Mouse (Mus musculus) CD4-positive helper T cell, adult 2 months (primary cell): ENCODE data around the gene Osm.

Experiments used
- DNase-seq: peaks from one replicate; pipeline ENCODE4 v3.0.0-alpha.2; 2012; ENCODE audit warnings: low read depth, missing footprints, low spot score

Gene Osm

DNA sequence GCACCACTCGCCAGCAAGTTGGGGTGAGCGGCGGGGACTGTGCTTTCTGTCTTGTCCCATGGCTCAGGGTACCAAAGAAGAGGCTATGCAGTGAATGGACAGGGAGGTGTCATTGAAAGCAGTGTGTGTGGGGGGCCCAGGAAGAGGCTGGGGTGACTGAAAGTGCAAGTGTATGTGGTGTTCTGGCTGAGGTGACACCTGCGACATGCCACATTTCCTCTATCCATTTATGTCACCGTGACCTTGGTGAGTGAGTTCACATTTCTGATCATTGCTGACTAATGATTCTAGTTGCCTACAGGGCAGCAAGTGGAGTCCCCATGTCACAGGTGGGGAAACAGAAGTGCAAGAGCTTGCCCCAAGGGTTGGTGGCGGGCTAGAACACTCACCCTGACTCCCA, 32.3 kb downstream of the Osm start:
- peak; percentile 75 for DNase-seq

DNA sequence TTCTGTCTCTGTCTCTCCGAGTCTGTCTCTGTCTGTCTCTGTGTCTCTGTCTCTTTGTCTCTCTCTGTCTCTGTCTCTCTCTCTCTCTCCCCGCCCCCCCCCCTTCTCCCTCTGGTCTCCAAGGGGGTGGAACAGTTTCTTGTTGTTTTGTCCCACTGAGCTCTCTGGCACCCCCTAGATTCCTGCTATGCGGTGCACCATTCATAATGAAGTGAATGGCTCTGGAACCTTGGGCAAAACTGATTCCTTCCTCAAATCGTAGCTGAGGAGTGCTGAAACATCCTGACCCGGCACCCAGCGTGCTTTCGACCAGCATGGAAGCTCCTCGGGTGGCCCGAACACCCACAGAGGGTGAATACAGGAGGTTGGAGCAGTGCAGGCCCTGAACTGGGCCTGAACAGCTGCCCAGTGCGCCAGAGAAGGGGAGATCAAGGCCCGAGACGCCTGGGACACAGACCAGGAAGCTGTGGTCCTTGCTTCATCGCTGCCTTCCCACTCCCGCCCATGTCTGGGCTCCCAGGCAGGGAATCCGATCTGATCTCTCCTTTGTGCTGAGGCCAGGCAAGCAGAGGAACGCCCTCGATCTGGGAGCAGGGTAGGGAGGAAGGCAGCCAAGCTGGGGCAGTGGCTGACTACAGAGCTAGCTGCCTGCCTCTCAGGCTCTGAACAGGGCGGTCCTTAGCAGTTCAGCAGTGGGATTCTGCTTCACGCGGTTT, 34.7 kb downstream of the Osm start:
- DNase-seq = no peak

DNA sequence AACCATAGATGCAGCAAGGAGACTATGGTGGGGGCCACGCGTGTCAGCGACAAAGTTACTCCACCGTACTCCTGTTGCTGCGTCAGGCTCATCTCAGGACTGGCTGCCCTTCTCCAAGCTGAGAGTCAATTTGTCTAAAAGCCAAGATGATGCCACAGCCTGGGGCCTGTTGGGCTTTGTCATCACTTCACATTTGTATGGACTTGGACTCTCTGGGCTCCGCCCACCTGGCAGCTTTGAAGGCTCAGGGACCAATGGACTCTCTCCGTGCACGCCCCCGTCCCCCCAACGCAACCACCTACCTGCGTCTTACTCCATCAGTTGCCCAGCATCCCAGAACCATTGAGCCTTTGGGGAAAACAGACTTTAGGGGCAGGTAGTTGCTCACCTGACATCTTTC, 35.3 kb downstream of the Osm start:
- no peak for DNase-seq

DNA sequence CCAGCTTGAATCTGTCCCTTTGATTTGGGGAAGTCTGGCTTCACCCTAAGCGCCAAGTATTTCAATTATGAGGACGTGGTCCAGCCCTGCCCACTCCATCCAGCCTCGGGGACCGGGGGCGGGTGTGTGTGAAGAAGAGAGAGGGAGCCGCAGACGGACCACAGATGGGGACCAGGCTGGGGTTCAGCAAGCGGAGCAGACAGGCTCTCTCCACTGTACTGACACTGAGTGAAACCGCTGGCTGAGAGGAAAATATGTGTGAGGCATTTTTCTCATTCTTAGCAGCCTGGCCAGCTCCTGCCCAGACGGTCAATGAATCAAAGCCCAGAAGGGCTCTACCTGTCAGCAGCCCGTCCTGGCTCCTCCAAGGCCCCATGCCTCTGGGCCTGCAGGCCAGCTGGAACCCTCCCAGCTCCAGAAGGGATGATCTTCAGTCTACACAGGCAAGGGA, 40.2 kb downstream of the Osm start:
- no peak for DNase-seq

DNA sequence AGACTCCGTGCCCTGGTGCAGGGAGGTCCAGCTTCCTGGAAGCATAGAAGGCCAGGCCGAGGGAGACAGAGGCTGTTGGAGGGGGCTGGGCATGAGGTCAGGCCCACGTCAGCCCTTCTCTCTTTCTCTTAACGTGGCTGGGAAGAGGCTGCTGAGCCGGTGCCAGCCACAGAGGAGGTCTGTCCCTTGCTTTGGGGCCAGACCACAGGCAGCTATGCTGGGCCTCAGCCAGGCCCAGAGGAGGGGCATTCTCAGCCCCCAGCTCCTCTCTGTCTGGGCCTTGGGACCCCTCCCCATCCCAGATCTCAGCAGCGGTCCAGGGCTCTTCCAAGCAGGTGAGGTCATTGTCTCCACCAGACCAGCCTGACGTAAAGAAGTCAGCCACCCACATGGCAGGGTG, 43.7 kb downstream of the Osm start:
- no peak for DNase-seq

DNA sequence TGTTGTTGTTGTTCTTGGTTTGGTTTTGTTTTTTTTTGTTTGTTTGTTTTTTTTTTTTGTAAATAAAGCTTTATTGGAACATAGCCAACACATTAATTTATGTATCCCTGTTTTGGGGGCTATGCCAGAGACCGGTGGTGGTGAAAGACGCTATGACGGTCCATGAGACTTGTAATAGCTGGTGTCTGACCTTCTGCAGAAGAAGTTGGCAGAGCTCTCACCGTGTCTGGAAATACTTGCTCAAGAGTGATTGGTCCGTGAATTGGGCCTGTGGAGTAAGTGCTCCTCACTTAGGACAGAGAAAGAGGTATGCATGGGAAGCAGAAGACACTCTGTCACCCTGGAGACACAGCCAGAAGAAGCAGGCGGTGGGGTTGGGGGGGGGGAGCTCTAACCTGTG, 45.6 kb downstream of the Osm start:
- no peak for DNase-seq

DNA sequence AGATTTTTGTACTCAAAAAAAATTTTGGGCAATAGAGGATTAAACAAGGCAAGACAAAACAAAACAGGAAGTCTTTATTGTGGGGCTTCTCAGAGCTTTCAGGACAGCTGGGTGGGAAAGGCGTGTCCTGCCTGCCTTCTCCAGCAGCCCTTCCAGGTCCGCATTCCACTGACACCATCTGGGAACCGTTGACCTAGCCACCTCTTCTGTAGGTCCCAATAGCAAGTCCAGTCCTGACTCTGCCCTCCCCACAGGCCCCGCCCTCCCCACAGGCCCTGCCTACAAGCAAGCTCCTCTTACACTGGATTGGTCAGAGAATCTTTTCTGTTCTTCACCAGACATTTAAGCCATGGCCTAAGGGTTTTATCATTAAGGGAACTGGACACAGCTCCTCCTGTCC, 47.4 kb downstream of the Osm start:
- no peak for DNase-seq

DNA sequence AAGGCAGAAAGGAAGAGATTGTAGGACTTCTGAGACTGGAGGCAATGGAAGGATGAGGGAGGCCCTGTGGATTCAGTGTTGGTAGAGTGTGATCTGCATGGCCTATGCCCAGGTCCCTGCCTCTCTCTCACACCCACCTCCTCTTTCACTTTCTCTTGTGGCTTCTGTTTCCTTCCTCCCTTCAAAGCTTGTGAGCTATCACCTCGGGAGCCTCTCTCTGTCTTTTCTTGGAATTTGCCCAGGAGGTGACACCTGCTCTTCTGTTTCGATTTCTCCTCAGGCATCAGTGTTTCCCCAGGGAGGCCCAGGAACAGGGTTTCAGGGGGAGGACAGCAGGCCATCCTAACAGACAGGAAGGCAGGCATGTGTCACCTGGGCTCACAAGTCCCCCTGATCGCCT, 53.1 kb downstream of the Osm start:
- DNase-seq = peak; percentile 83
